Mouse (Mus musculus) megakaryocyte, embryonic 14.5 days (primary cell): ENCODE data around the gene Tulp2.

Experiments
- FLI1 ChIP-seq: IDR thresholded peaks from 2 replicates; pipeline ENCODE4 v1.6.1; 2012; ENCODE audit warnings: low read length, inconsistent platforms, mixed read lengths
- GATA1 ChIP-seq: IDR thresholded peaks from 3 replicates; pipeline ENCODE4 v1.6.1; 2012; ENCODE audit warnings: mixed read lengths, low read length, inconsistent platforms, borderline replicate concordance

GRCm38 (mm10) chr7:45538163-45539041, 56.7 kb downstream of the Tulp2 start:
- no peak for TF ChIP-seq GATA1
- TF ChIP-seq FLI1: no peak
